Mouse (Mus musculus) thymus, adult 2 months (tissue): ENCODE data around the gene Setd1b.

ENCODE experiments used
- CTCF ChIP-seq: fragments of 200-500 bp; IDR thresholded peaks from 2 replicates; pipeline ENCODE4 v1.5.1; 2012; ENCODE audit warnings: mild to moderate bottlenecking, control low read depth, low read length, moderate library complexity, borderline replicate concordance; ENCODE audit not compliant: control insufficient read depth, poor library complexity, insufficient read depth; ENCODE audit errors: extremely low read depth
- POLR2A ChIP-seq: fragments of 200-500 bp; IDR thresholded peaks from 2 replicates; pipeline ENCODE4 v1.6.1; 2012; ENCODE audit warnings: mild to moderate bottlenecking, low read length, control low read depth, moderate library complexity; ENCODE audit not compliant: control insufficient read depth, poor library complexity, insufficient read depth; ENCODE audit errors: extremely low read depth

DNA sequence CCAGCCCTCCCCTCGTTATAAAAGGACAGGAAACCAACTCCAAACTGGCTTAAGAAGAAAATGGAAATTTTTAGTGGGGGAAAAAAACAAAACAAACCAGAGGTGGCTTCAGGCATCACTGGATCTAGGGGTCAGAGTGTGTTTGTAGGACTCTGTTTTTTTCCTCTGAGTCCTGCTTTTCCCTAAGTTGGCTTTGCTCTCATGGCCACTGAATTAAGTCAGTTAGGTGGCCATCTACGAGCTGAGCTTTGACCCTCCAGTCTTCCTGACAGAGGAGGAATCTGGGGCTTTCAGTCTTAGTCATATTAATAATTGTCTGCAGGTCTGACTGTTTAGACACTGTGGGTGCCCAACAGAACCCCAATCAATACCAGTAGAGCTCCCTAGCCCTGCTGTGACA is 43.5 kb upstream of the Setd1b start:
- TF ChIP-seq CTCF (no peak), POLR2A (no peak)
